Mouse (Mus musculus) kidney, postnatal 0 days (tissue): ENCODE data around the gene Gm19684. TPM values are rescaled to one million over a fixed set of nuclear protein-coding genes. Genes with fewer than 3 reads are reported as not detected.
"Not testable (repeated sequence)": the region's sequence is repeated elsewhere in the genome, so short reads cannot be mapped to it uniquely, and the experiment has no call there.

Experiments used
- ATAC-seq: fragments of 200-750 bp; cut with Nextera tagmentation; replicated peaks from 2 replicates; pipeline ENCODE4 v1.8.0; 2017; ENCODE audit warnings: low read depth, moderate number of reproducible peaks, moderate TSS enrichment, moderate library complexity; ENCODE audit not compliant: low FRiP score
- DNase-seq: peaks from one replicate; pipeline ENCODE4 v3.0.0-alpha.2; 2016; ENCODE audit warnings: low spot score
- H3K27ac ChIP-seq: fragments of 300-500 bp; sonication (generic); 2 replicates; pipeline ENCODE4 v1.5.1; 2014; ENCODE audit warnings: mild to moderate bottlenecking
- H3K27me3 ChIP-seq: fragments of 300-500 bp; sonication (generic); 2 replicates; pipeline ENCODE4 v1.6.1; 2014; ENCODE audit warnings: low read length, mixed read lengths; ENCODE audit not compliant: insufficient read depth
- H3K36me3 ChIP-seq: fragments of 300-500 bp; sonication (generic); 2 replicates; pipeline ENCODE4 v1.6.1; 2014; ENCODE audit warnings: low read length, mixed read lengths; ENCODE audit not compliant: insufficient read depth
- H3K4me1 ChIP-seq: fragments of 300-500 bp; sonication (generic); replicated peaks from 2 replicates; pipeline ENCODE4 v1.6.1; 2014; ENCODE audit warnings: antibody characterized with exemption, low read length, mixed read lengths; ENCODE audit not compliant: insufficient read depth
- H3K4me2 ChIP-seq: fragments of 300-500 bp; sonication (generic); 2 replicates; pipeline ENCODE4 v1.6.1; 2014; ENCODE audit warnings: mild to moderate bottlenecking, low read length, moderate library complexity, mixed read lengths
- H3K4me3 ChIP-seq: fragments of 300-500 bp; sonication (generic); replicated peaks from 2 replicates; pipeline ENCODE4 v1.5.1; 2014; ENCODE audit warnings: low read depth, low read length
- H3K9ac ChIP-seq: fragments of 300-500 bp; sonication (generic); 2 replicates; pipeline ENCODE4 v1.6.1; 2014; ENCODE audit warnings: low read depth, low read length
- H3K9me3 ChIP-seq: fragments of 300-500 bp; sonication (generic); replicated peaks from 2 replicates; pipeline ENCODE4 v1.6.1; 2016; ENCODE audit warnings: low read length, inconsistent platforms, mixed read lengths
- CTCF ChIP-seq: IDR thresholded peaks from 2 replicates; pipeline ENCODE4 v1.5.1; 2016; ENCODE audit warnings: antibody characterized with exemption, low read depth, mild to moderate bottlenecking, moderate library complexity
- WGBS: fragments of 180-500 bp; shearing (Covaris S2); extraction: QIAGEN DNeasy Blood & Tissue Kit; methylation state at CpG from one replicate; pipeline ENCODE4 v1.1.7; 2014; 5-methylcytosine and 5-hydroxymethylcytosine counted together
- polyA plus RNA-seq: library from polyadenylated mRNA; unstranded; fragments of >200 nt; fragmentation: Nextera tagmentation; extraction: Ambion mirVana; gene quantifications from 2 replicates; pipeline ENCODE4 v1.2.1, GENCODE M21; 2015

Gm19684 gene
- polyA plus RNA-seq, 1 experiment from 2014 or later = not detected

- H3K4me1 ChIP-seq = no peaks in the 10 kb centered on the region
- H3K9ac ChIP-seq = no peak overlapping the region
- 18% methylated on average over 3 of the region's 3 CpGs for WGBS
- no peak for TF ChIP-seq CTCF
- no peaks in the 10 kb centered on the region for H3K36me3 ChIP-seq
- DNase-seq (no peak), ATAC-seq (no peak)
- H3K27me3 ChIP-seq = no peaks in the 10 kb centered on the region
- no peak overlapping the region for H3K4me2 ChIP-seq
- no peaks in the 10 kb centered on the region for H3K9me3 ChIP-seq
- H3K27ac ChIP-seq = no peak overlapping the region
- H3K4me3 ChIP-seq = no peak overlapping the region
Observed at GRCm38 (mm10) chr17:36093936-36094335, 27.5 kb upstream of the Gm19684 start.

- not testable (repeated sequence) for H3K4me1 ChIP-seq, H3K4me3 ChIP-seq, ATAC-seq, DNase-seq, H3K36me3 ChIP-seq, H3K9me3 ChIP-seq, H3K27ac ChIP-seq, H3K9ac ChIP-seq, H3K27me3 ChIP-seq, H3K4me2 ChIP-seq
- 50% methylated on average over 2 of the region's 2 CpGs for WGBS
Observed at GRCm38 (mm10) chr17:36099603-36100002, 21.9 kb upstream of the Gm19684 start.

GRCm38 (mm10) chr17:36102091-36102490, 19.4 kb upstream of the Gm19684 start:
- H3K36me3 ChIP-seq, H3K9ac ChIP-seq, ATAC-seq, H3K4me2 ChIP-seq, H3K27ac ChIP-seq, H3K4me1 ChIP-seq, H3K27me3 ChIP-seq, DNase-seq, H3K4me3 ChIP-seq, H3K9me3 ChIP-seq: not testable (repeated sequence)
- 89% methylated on average over 11 of the region's 12 CpGs for WGBS

GRCm38 (mm10) chr17:36110129-36110528, 11.3 kb upstream of the Gm19684 start:
- not testable (repeated sequence) for H3K4me1 ChIP-seq, H3K4me3 ChIP-seq, DNase-seq, H3K27ac ChIP-seq, H3K4me2 ChIP-seq, H3K27me3 ChIP-seq, H3K9me3 ChIP-seq, H3K9ac ChIP-seq, ATAC-seq, H3K36me3 ChIP-seq
- 61% methylated on average over 3 of the region's 3 CpGs for WGBS

- WGBS = under 1% methylated on average over 54 of the region's 57 CpGs
- H3K9me3 ChIP-seq, DNase-seq, H3K27ac ChIP-seq, H3K9ac ChIP-seq, H3K36me3 ChIP-seq, H3K4me1 ChIP-seq, H3K27me3 ChIP-seq, ATAC-seq: not testable (repeated sequence)
- H3K4me2 ChIP-seq = peak overlapping the region; percentile 67
- H3K4me3 ChIP-seq = peak overlapping the region; percentile 27
- peak; percentile 45; the same call in 1 of the 2 replicates for TF ChIP-seq CTCF
Observed at GRCm38 (mm10) chr17:36110641-36111509, 10.6 kb upstream of the Gm19684 start.

- H3K27me3 ChIP-seq, H3K9ac ChIP-seq, ATAC-seq, H3K9me3 ChIP-seq, H3K4me1 ChIP-seq, H3K27ac ChIP-seq, H3K36me3 ChIP-seq: not testable (repeated sequence)
- Histone ChIP-seq H3K4me3 (peak overlapping the region; percentile 27), H3K4me2 (peak overlapping the region; percentile 67)
- 2% methylated on average over 10 of the region's 10 CpGs for WGBS
- DNase-seq = peak; percentile 48
Observed at GRCm38 (mm10) chr17:36111510-36111868, 10.0 kb upstream of the Gm19684 start.
